Mouse (Mus musculus): Measurements from ENCODE around the gene Sh3bp1. TPM values are rescaled to one million over a fixed set of nuclear protein-coding genes. Genes with fewer than 3 reads are reported as not detected.
A peak's percentile ranks its signal among the peaks of the same experiment; 100 is the strongest.

The Sh3bp1 gene
- 1 to 10 TPM; 4.1 to 6.5 TPM for total RNA-seq (2021)
- long read RNA-seq, experiment 1, partial matches to known transcripts: 1 of 4 reads
- long read RNA-seq, experiment 1, other reads (novel, unspliced or antisense): 1 of 4 reads
- long read RNA-seq, experiment 2: 0 reads

GRCm38 (mm10) chr15:78899740-78900584, at the start of gene Sh3bp1:
Sh3bp1 (plus strand) TSS chr15:78899768.
- peak; percentile 37 to 67 for DNase-seq (ENCODE audit: low spot score in 2 of 2)

GRCm38 (mm10) chr15:78850059-78850824, 49.3 kb upstream of the Sh3bp1 start:
- DNase-seq (ENCODE audit: low spot score in 2 of 2): no peak

DNA sequence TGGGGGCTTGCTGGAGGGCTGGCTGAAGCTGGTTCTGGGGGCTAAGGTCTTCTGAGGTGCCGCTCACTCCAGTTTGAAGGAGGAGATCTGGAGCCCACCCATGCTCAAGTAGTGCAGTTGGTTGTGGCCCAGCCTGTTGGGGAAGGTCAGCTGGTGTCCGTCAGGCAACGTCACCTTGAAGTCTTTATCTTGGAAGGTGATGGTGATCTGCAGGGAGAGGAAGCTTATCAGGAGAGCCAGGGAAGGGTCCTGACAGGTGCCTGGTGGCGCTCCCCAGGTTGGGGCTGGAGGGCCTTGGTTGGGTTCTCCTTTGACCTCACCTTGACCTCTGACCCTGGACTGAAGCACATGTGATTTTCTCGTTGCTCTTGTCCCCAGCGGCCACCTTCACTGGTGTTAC, 48.6 kb upstream of the Sh3bp1 start:
- no peak for DNase-seq (ENCODE audit: low spot score in 2 of 2)

- peak; percentile 92 to 93 for DNase-seq (ENCODE audit: low spot score in 2 of 2)
Observed at GRCm38 (mm10) chr15:78851505-78852153, 47.9 kb upstream of the Sh3bp1 start.

GRCm38 (mm10) chr15:78855303-78855965, 44.1 kb upstream of the Sh3bp1 start, which contains the start of gene Lgals2:
Lgals2 (minus strand) TSS chr15:78855529.
- DNase-seq (ENCODE audit: low spot score in 2 of 2): no peak

GRCm38 (mm10) chr15:78857009-78857408, 42.6 kb upstream of the Sh3bp1 start:
- DNase-seq (ENCODE audit: low spot score in 2 of 2): no peak

- DNase-seq (ENCODE audit: low spot score in 2 of 2): no peak
Observed at GRCm38 (mm10) chr15:78859311-78859710, 40.3 kb upstream of the Sh3bp1 start.

DNA sequence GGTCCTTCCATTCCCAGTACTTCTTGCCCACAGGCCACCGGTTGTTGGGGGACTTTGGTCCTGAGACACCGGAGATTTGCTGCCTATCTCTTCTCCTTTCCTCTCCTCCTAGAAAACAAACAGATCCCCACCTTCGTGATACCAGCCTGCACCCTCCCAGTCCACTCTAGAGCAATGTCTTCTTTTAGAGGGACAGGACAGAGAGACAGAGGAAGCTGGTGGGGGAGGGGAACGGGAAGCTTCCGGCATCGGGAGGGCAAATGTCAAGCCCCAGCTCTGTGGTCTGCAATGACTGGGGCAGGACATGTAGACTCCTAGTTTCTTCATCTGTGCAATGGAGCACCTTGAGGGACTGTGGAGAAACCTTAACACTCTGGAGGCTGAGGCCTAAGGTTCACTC, 39.9 kb upstream of the Sh3bp1 start:
- DNase-seq (ENCODE audit: low spot score in 2 of 2): no peak

- no peak for DNase-seq (ENCODE audit: low spot score in 2 of 2)
Observed at GRCm38 (mm10) chr15:78862280-78862679, 37.3 kb upstream of the Sh3bp1 start.

GRCm38 (mm10) chr15:78863154-78863553, 36.4 kb upstream of the Sh3bp1 start:
- DNase-seq (ENCODE audit: low spot score in 2 of 2): no peak

GRCm38 (mm10) chr15:78863852-78864253, 35.7 kb upstream of the Sh3bp1 start:
- no peak for DNase-seq (ENCODE audit: low spot score in 2 of 2)

DNA sequence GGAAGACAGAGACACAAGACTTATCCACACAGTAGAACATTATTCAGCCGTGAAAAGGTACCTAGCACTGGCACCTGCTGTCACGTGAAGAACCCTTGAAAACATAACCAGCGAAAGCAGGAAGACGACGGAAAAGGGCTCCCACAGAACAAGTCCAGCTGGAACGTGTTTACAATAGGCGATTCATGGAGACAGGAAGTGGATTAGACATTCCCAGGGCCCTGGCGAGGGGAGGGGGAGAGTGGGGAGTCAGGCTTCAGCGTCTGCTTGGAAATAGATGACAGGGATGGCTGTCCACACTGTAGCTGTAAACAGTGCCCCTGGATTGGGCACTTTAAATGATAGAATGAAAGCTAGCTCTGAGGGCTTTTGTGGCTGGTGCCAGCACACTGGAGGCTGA, 31.2 kb upstream of the Sh3bp1 start:
- no peak for DNase-seq (ENCODE audit: low spot score in 2 of 2)

- DNase-seq (ENCODE audit: low spot score in 2 of 2): no peak
Observed at GRCm38 (mm10) chr15:78868826-78869233, 30.7 kb upstream of the Sh3bp1 start.

DNA sequence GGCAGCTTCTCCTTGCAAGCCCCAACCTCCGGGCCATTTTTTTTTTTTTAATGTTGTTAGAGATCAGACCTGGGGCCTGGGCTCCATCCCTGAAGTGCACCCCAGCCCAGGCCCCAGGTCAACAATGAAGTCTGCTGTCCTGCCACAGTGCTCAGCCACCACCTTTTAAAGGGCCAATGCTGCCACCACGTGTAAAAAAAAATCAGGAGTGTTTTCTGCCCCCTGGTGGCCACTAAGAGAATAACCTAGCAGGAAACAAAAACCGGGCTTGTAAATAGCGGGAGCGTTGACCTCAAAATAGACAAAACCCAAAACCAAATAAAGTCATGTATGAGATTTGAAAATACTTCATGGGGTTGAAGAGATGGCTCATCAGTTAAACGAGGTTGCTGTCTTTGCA, 29.8 kb upstream of the Sh3bp1 start:
- DNase-seq (ENCODE audit: low spot score in 2 of 2): peak; percentile 51 to 57

DNA sequence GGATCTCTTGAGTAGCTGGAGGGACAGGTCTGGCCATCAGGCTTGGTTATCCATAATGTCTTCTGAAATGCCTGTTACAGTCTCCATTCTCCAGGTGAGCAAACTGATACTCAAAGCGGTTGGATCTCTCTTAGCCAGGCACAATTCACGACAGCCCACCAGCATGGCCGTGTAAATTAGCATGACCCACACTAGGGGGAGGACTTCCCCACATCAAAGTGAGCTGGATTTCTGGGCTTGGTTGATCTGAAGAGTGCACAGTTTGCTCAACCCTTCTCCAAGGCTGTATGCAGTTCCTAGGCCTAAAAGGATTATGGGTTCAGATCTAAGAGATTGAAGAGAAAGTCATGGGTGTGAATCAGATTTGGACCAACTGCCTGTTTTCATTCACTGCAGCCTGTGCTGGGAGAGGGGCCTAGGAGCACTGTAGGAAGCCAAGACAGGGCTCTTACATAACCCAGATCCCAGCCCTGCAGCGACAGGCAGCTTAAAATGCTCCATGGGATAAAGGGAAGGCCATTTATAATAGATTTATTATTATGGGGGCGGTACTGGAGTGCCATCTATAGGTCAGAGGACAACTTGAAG, 27.5 kb upstream of the Sh3bp1 start:
- DNase-seq (ENCODE audit: low spot score in 2 of 2): no peak

DNA sequence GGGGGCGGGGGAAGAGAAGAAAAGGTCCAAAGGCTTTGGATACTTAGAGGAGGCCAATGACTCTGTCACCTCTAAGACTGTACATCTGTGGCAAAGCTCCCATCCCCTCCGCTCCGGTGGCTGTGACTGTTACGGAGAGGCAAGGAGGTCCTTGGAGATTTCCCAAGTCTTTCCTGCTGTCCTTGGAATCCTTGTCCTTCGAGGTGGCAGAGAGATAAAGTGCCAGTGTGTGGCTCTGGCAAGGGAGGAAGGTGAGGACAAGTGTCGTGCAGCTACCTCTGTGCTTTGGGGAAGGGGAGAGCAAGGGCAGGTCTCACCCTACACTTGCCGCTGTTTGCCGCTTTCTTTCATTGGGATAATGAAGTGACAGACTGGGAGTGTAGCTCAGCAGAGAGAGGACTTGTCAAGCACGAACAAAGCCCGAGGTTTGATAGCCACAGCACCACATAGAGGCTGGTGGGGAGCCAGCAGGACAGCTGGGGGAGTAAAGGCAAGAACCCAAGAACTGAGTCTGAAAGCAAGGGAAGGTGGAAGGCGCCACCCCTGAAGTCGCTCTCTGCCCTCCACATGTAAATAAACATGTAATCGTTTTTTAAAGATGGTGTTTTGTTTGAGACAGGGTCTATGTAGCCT, 25.6 kb upstream of the Sh3bp1 start:
- DNase-seq (ENCODE audit: low spot score in 2 of 2): no peak

DNA sequence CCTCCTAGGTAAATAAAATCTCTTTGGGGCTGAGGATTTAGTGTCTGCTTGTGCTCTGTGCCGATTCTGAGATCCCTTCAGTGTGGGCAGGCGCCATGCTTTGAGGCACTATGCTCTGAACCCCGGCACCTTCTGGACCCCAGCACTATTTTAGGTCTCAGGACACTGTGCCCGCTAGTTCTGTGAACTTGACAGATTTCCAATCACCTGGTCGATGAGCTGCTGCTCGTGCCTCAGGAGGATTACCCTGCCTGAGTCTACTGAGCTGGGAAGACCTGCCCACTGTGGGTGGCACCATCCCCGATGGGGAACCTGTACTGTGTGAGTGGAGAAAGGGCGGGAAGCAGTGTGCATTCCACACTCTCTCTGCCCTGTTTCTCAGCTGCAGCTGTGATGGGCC, 24.6 kb upstream of the Sh3bp1 start:
- DNase-seq (ENCODE audit: low spot score in 2 of 2): no peak

- no peak for DNase-seq (ENCODE audit: low spot score in 2 of 2)
Observed at GRCm38 (mm10) chr15:78875537-78875936, 24.0 kb upstream of the Sh3bp1 start.

GRCm38 (mm10) chr15:78876258-78876696, 23.3 kb upstream of the Sh3bp1 start:
- DNase-seq (ENCODE audit: low spot score in 2 of 2): peak; percentile 67 to 71
